Mouse (Mus musculus) heart, adult 2 months (tissue): Measurements from ENCODE around the gene Rabl3. TPM values are rescaled to one million over a fixed set of nuclear protein-coding genes. Genes with fewer than 3 reads are reported as not detected.

Experiments used
- DNase-seq, 2 experiments: peaks; one replicate each; pipeline ENCODE4 v3.0.0; 2021
- H3K27ac ChIP-seq: fragments of 200-600 bp; 2 replicates; pipeline ENCODE4 v1.8.1; 2022
- H3K27me3 ChIP-seq: fragments of 200-500 bp; 2 replicates; pipeline ENCODE4 v1.6.1; 2012; ENCODE audit warnings: mild to moderate bottlenecking, low read length, inconsistent platforms, mixed read lengths; ENCODE audit not compliant: control insufficient read depth, insufficient read depth
- H3K36me3 ChIP-seq: fragments of 200-500 bp; 2 replicates; pipeline ENCODE4 v1.6.1; 2012; ENCODE audit warnings: low read length, inconsistent platforms; ENCODE audit not compliant: control insufficient read depth, insufficient read depth
- H3K4me1 ChIP-seq: fragments of 200-500 bp; 2 replicates; pipeline ENCODE4 v1.6.1; 2011; ENCODE audit warnings: low read length; ENCODE audit not compliant: control insufficient read depth, insufficient read depth
- H3K4me3 ChIP-seq: fragments of 200-600 bp; 2 replicates; pipeline ENCODE4 v1.8.1; 2022
- H3K79me2 ChIP-seq: fragments of 200-500 bp; replicated peaks from 2 replicates; pipeline ENCODE4 v1.6.1; 2012; ENCODE audit warnings: mild to moderate bottlenecking, inconsistent platforms, low read length, moderate library complexity, mixed read lengths; ENCODE audit not compliant: control insufficient read depth, insufficient read depth
- H3K9ac ChIP-seq: fragments of 200-500 bp; 2 replicates; pipeline ENCODE4 v1.6.1; 2012; ENCODE audit warnings: low read depth, mild to moderate bottlenecking, control low read depth, inconsistent platforms, low read length, mixed read lengths
- CTCF ChIP-seq: fragments of 200-600 bp; IDR thresholded peaks from 2 replicates; pipeline ENCODE4 v1.8.1; 2022; ENCODE audit warnings: antibody characterized with exemption, mild to moderate bottlenecking, moderate library complexity
- EP300 ChIP-seq: fragments of 200-500 bp; IDR thresholded peaks from 2 replicates; pipeline ENCODE4 v1.6.1; 2011; ENCODE audit warnings: low read depth, low read length, control low read depth; ENCODE audit not compliant: insufficient read depth
- POLR2A ChIP-seq: fragments of 200-500 bp; IDR thresholded peaks from 2 replicates; pipeline ENCODE4 v1.6.1; 2011; ENCODE audit warnings: mild to moderate bottlenecking, low read depth, low read length, control low read depth; ENCODE audit not compliant: insufficient read depth
- WGBS: fragments of 180-500 bp; shearing (Covaris S2); methylation state at CpG from one replicate; pipeline ENCODE4 v1.1.7; 2018; 5-methylcytosine and 5-hydroxymethylcytosine counted together
- intact Hi-C: fragments of 180-260 bp; cut with DNase I; formaldehyde crosslinking; loops from one replicate; pipeline ENCODE4 v1.15.1; 2025
- polyA plus RNA-seq: library from polyadenylated mRNA; depleted of rRNA; stranded (reverse); fragments of >200 nt; gene quantifications from 2 replicates; pipeline ENCODE4 v1.2.3, GENCODE M21; 2012
- total RNA-seq, 2 experiments: library from RNA; stranded (reverse); gene quantifications; 2 replicates each; pipeline ENCODE4 v1.2.3; 2021

Gene Rabl3
- total and polyA plus RNA-seq, 3 experiments, result 3.0 to 6.8 (median 6.7) TPM

DNA sequence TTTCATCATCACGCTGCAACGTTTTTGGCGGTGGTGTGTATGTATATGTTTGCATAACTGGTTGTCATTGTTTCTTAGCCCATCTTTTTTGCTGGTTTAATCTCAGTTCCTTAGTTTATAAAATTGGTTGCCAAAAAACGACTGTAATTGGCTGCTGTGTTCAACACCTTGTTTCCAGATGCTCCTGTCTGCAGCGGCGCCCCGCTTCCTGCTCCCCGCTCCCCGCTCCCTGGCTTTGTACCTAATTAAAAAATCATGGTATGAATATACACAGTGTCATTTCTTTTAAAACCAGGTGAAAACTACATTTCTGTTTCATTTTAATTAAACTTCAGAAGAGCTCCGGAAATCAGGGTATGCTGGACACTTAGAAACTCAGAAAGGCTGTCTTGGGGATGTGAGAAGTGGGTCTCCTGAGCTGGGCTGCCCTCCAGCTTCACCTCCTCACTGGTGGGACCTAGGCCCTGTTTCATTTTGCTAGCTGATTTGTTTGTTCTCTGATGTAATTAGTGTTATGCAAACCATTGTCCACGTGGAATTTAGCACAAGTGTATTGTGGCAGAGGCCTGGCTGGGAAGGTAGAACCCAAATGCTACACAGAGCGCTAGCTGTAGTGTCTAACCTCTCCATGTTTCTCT, 32.6 kb downstream of the Rabl3 start:
- no peak for DNase-seq
- Histone ChIP-seq H3K9ac (no peak overlapping the region), H3K27ac (no peak overlapping the region), H3K4me3 (no peak overlapping the region), H3K79me2 (no peaks in the 10 kb centered on the region), H3K4me1 (no peaks in the 10 kb centered on the region), H3K36me3 (no peaks in the 10 kb centered on the region), H3K27me3 (no peaks in the 10 kb centered on the region)
- no peak for TF ChIP-seq POLR2A
- TF ChIP-seq EP300, result no peak
- no peak for TF ChIP-seq CTCF
- 95% methylated on average over 12 of the region's 12 CpGs for WGBS
- intact Hi-C loops, result no loop called here

DNA sequence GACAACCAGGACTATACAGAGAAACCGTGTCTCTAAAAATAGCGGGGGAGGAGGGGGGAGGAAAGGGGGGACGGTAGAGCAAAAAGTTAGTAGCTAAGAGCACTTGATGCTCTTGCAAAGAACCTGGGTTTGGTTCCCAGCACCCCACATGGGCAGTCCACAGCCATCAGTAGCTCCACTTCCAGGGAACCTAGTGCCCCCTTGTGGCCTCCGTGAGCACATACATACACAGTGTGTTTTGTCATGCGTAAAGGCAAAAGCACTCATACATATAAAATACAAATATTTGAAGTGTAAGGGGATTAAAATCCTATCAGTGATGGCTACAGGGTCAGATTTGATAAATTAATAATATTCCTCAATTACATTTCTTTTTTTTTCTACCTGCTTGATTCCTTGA, 33.4 kb downstream of the Rabl3 start:
- no peak overlapping the region for H3K9ac ChIP-seq
- no peaks in the 10 kb centered on the region for H3K79me2 ChIP-seq
- intact Hi-C loops, result no loop called here
- H3K27me3 ChIP-seq, result no peaks in the 10 kb centered on the region
- H3K4me1 ChIP-seq, result no peaks in the 10 kb centered on the region
- WGBS, result 83% methylated on average over 5 of the region's 5 CpGs
- no peak for DNase-seq
- H3K4me3 ChIP-seq, result no peak overlapping the region
- H3K27ac ChIP-seq, result no peak overlapping the region
- no peak for TF ChIP-seq EP300
- TF ChIP-seq POLR2A, result no peak
- peak; percentile 31 for TF ChIP-seq CTCF
- H3K36me3 ChIP-seq, result no peaks in the 10 kb centered on the region

DNA sequence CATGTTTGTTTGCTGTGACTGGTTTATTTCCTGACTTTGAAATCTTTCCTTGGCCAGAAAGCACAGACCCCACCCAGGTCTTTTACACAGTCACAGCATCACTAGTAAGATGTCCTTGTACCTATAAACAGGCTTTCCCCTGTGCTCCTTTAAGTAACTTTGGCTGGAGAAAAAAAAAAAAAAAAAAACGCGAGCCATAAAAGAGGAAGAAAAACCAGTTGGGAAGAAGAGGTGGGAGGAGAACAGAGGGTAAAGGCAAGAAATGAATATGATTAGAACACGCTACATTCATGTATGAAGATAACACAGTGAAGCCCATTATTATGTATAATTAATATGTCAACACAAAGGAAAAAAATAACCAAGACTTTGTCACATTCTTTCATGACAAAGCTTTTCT, 35.6 kb downstream of the Rabl3 start:
- H3K4me3 ChIP-seq, result no peak overlapping the region
- H3K27ac ChIP-seq, result no peak overlapping the region
- H3K4me1 ChIP-seq, result no peaks in the 10 kb centered on the region
- H3K27me3 ChIP-seq, result no peaks in the 10 kb centered on the region
- H3K9ac ChIP-seq, result no peak overlapping the region
- DNase-seq, result no peak
- H3K36me3 ChIP-seq, result no peaks in the 10 kb centered on the region
- WGBS, result 53% methylated on average over 3 of the region's 3 CpGs
- TF ChIP-seq EP300 (no peak), POLR2A (no peak), CTCF (no peak)
- intact Hi-C loops, result no loop called here
- H3K79me2 ChIP-seq, result no peaks in the 10 kb centered on the region

DNA sequence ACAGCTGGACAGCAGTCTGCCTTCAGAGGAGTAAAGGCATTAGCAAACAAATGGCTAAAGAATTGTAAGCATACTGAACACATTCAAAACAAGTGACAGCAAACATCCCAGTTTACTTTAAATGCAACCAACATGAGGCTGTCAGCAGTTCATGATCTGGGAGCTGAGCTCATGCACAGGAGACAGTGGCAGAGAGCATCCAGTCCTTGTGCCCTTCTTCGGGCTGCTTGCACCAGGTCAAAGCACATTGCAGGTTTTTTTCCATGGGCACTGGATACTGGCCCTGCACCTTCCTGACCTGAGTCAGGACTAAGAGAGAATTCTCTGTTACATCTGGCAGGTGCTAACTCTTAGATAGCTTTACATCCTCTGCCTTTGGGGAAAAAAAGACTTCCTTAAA, 39.9 kb downstream of the Rabl3 start:
- no peak for DNase-seq
- H3K36me3 ChIP-seq, result no peaks in the 10 kb centered on the region
- H3K27ac ChIP-seq, result no peak overlapping the region
- WGBS, result 62% methylated on average over 1 of the region's 1 CpGs
- intact Hi-C loops, result no loop called here
- no peaks in the 10 kb centered on the region for H3K27me3 ChIP-seq
- no peaks in the 10 kb centered on the region for H3K79me2 ChIP-seq
- no peak overlapping the region for H3K4me3 ChIP-seq
- no peak overlapping the region for H3K9ac ChIP-seq
- no peaks in the 10 kb centered on the region; the same call in 1 of the 2 replicates for H3K4me1 ChIP-seq
- TF ChIP-seq CTCF, result no peak
- TF ChIP-seq POLR2A, result no peak
- no peak for TF ChIP-seq EP300

DNA sequence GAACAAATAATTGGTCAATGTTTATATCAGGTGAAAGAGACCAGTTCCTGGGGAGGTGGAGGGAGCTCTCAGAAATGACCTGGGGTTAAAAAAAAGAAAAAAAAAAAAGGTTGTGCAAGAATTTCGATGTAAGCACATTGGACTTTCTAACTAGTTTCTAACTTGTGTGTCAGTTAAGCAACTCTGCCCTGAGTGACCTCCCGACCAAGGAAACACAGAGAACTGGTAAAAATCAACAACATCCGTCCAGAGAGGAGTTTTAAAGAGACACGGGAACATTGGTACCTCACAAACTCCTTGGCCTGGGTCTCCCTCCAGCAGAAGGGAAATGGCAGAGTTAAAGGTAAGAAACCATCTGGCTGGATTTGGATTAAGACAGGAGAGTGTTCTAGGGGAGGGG, 40.3 kb downstream of the Rabl3 start, which contains the start of gene Hgd:
Hgd (plus strand) TSS at position 160 of the 400 bp plus-strand sequence.
- H3K4me3 ChIP-seq, result no peak within 1 kb of the TSS
- intact Hi-C loops, result no loop called here
- H3K4me1 ChIP-seq, result no peaks in the 10 kb centered on the region; the same call in 1 of the 2 replicates
- no peaks in the 10 kb centered on the region for H3K79me2 ChIP-seq
- 53% methylated on average over 4 of the region's 4 CpGs for WGBS
- no peaks in the 10 kb centered on the region for H3K27me3 ChIP-seq
- H3K27ac ChIP-seq, result no peak within 1 kb of the TSS
- TF ChIP-seq POLR2A, result no peak
- no peaks in the 10 kb centered on the region for H3K36me3 ChIP-seq
- no peak within 1 kb of the TSS for H3K9ac ChIP-seq
- DNase-seq, result no peak

DNA sequence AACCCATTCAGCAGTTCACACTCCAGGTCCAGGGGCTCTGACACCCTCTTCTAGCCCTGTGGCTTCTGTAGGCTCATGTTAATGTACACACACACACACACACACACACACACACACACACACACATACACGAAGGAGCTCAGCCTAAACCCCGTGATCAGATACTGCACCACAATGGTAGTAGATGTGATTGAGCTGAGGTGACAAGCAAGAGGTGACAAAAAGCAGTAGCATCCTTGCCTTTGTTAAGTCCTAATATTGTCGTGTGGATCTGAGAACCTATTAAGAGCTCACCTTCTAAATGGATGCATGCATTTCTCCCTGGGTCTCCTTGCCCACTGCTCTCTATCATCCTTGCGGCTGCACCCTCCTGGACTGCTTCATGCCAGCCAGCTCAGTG, 41.0 kb downstream of the Rabl3 start:
- no peaks in the 10 kb centered on the region for H3K79me2 ChIP-seq
- H3K4me3 ChIP-seq, result no peak overlapping the region
- no peak overlapping the region for H3K27ac ChIP-seq
- intact Hi-C loops, result no loop called here
- H3K27me3 ChIP-seq, result no peaks in the 10 kb centered on the region
- H3K36me3 ChIP-seq, result no peaks in the 10 kb centered on the region
- H3K9ac ChIP-seq, result no peak overlapping the region
- TF ChIP-seq CTCF (no peak), POLR2A (no peak), EP300 (no peak)
- WGBS, result 84% methylated on average over 4 of the region's 4 CpGs
- DNase-seq, result no peak
- no peaks in the 10 kb centered on the region; the same call in 1 of the 2 replicates for H3K4me1 ChIP-seq
